Mouse (Mus musculus): ENCODE results near the gene Flywch1.

Gene Flywch1

GRCm38 (mm10) chr17:23762976-23763375, 8.4 kb downstream of the Flywch1 start:
- ChIA-PET POLR2A (interaction anchor here in 3 of 4 experiments (1.1 to 2.8 kb wide), 8 partner anchors 11 to 81 kb away, joined by 3 to 11 read pairs (median 4); partner anchors contain the start of genes Pkmyt1 (in 1 of the 3), Prss32 (in 1 of the 3) and Prss41 (in 1 of the 3)), CTCF (interaction anchor here in 3 of 4 experiments (0.6 to 2.3 kb wide), 7 partner anchors 14 to 488 kb away, joined by 3 to 11 read pairs (median 4); partner anchors contain the start of genes Ccnf (in 1 of the 3), Prss32 (in 1 of the 3) and Prss41 (in 1 of the 3))

DNA sequence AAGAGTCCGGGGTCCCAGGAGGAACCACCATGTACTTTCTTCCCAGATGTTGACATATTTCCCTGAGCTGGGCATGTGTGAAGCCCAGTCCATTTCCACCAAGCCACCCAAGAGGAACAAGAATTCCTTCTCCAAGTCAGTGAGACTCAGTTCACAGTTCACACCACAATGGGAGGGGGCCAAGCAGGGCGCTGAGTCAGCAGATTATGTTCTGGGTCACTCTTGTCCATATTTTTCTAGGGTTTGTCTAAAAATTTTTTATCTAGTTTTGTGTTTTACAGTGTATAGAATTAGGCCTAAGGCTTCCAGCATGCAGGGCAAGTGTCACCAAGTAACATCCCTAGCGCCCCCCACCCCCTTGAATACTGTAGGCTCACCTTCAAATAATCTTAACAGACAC, 10.2 kb downstream of the Flywch1 start:
- CTCF ChIA-PET: interaction anchor here (0.7 to 1.5 kb wide), 6 partner anchors 9 to 83 kb away, joined by 3 to 7 read pairs (median 4); partner anchors contain the start of genes Prss32 (in 2 of the 4) and Prss41 (in 1 of the 4)
- POLR2A ChIA-PET: interaction anchor here (0.6 to 1.5 kb wide), 7 partner anchors 9 to 806 kb away, joined by 3 to 4 read pairs (median 3); partner anchors contain the start of genes Kremen2 (in 1 of the 4) and Srrm2 (in 1 of the 4)

- POLR2A ChIA-PET: interaction anchor here in 1 of 4 experiments (1.9 to 2.0 kb wide), 2 partner anchors 18 to 31 kb away, joined by 7 to 9 read pairs; partner anchors contain the start of gene Srrm2
- CTCF ChIA-PET: no interaction called here
These were observed 11.2 kb downstream of the Flywch1 start for GRCm38 (mm10) chr17:23760231-23760630.

- CTCF ChIA-PET: interaction anchor here (0.5 to 2.4 kb wide), 21 partner anchors 8 to 160 kb away, joined by 3 to 13 read pairs (median 4); partner anchors contain the start of genes Kremen2 (in 2 of the 4), Prss32 (in 2 of the 4), Prss41 (in 2 of the 4) and Elob (in 1 of the 4)
- POLR2A ChIA-PET: interaction anchor here (0.5 to 3.2 kb wide), 28 partner anchors 9 to 909 kb away, joined by 3 to 20 read pairs (median 4); partner anchors contain the start of genes Paqr4 (in 2 of the 4), Elob (in 1 of the 4), Prss32 (in 1 of the 4) and Srrm2 (in 1 of the 4)
These were observed 12.6 kb downstream of the Flywch1 start for GRCm38 (mm10) chr17:23758801-23759200.

- CTCF ChIA-PET: interaction anchor here in 3 of 4 experiments (0.7 to 2.4 kb wide), 6 partner anchors 9 to 93 kb away, joined by 3 to 12 read pairs (median 4); partner anchors contain the start of gene Kremen2 (in 2 of the 3)
- POLR2A ChIA-PET: interaction anchor here in 3 of 4 experiments (0.7 to 3.2 kb wide), 13 partner anchors 8 to 69 kb away, joined by 3 to 20 read pairs (median 4); partner anchors contain the start of gene Flywch1 (in 1 of the 3)
These were observed 13.8 kb downstream of the Flywch1 start for GRCm38 (mm10) chr17:23757581-23757980.

- POLR2A ChIA-PET: interaction anchor here in 1 of 4 experiments (0.6 to 0.7 kb wide), 3 partner anchors 32 to 701 kb away, joined by 3 to 5 read pairs (median 3); no protein-coding TSS in a partner anchor
- CTCF ChIA-PET: interaction anchor here in 2 of 4 experiments (0.6 to 1.6 kb wide), 3 partner anchors 11 to 205 kb away, joined by 3 to 11 read pairs (median 5); no protein-coding TSS in a partner anchor
These were observed 15.7 kb downstream of the Flywch1 start for GRCm38 (mm10) chr17:23755689-23756088.

GRCm38 (mm10) chr17:23749400-23750191, 21.8 kb downstream of the Flywch1 start:
- ChIA-PET POLR2A (interaction anchor here (0.6 to 15.7 kb wide), 21 partner anchors 8 to 97 kb away, joined by 3 to 197 read pairs (median 5); partner anchors contain the start of genes Pkmyt1 (in 2 of the 4), Prss32 (in 2 of the 4), Prss41 (in 2 of the 4) and 1520401A03Rik (in 1 of the 4)), CTCF (interaction anchor here (0.7 to 4.6 kb wide), 47 partner anchors 8 to 211 kb away, joined by 3 to 48 read pairs (median 4); partner anchors contain the start of genes Prss32 (in 3 of the 4), Prss41 (in 3 of the 4), Paqr4 (in 2 of the 4) and Bicdl2 (in 1 of the 4))

- ChIA-PET POLR2A (interaction anchor here (0.6 to 15.7 kb wide), 21 partner anchors 8 to 98 kb away, joined by 3 to 197 read pairs (median 4); partner anchors contain the start of genes Prss32 (in 3 of the 4), Prss41 (in 3 of the 4), Pkmyt1 (in 2 of the 4) and 1520401A03Rik (in 1 of the 4)), CTCF (interaction anchor here (0.5 to 4.6 kb wide), 68 partner anchors 8 to 214 kb away, joined by 3 to 48 read pairs (median 4); partner anchors contain the start of genes Prss32 (in 3 of the 4), Prss41 (in 3 of the 4), Elob (in 2 of the 4) and Paqr4 (in 2 of the 4))
These were observed 22.6 kb downstream of the Flywch1 start for GRCm38 (mm10) chr17:23748631-23749391.

GRCm38 (mm10) chr17:23748026-23748425, 23.4 kb downstream of the Flywch1 start:
- ChIA-PET POLR2A (interaction anchor here in 3 of 4 experiments (1.1 to 15.7 kb wide), 6 partner anchors 10 to 25 kb away, joined by 3 to 197 read pairs (median 6); partner anchors contain the start of genes Pkmyt1 (in 2 of the 3) and 1520401A03Rik (in 1 of the 3)), CTCF (interaction anchor here in 3 of 4 experiments (0.7 to 4.6 kb wide), 12 partner anchors 8 to 96 kb away, joined by 3 to 48 read pairs (median 6); partner anchors contain the start of genes Prss32 (in 2 of the 3), Prss41 (in 2 of the 3) and Paqr4 (in 1 of the 3))

DNA sequence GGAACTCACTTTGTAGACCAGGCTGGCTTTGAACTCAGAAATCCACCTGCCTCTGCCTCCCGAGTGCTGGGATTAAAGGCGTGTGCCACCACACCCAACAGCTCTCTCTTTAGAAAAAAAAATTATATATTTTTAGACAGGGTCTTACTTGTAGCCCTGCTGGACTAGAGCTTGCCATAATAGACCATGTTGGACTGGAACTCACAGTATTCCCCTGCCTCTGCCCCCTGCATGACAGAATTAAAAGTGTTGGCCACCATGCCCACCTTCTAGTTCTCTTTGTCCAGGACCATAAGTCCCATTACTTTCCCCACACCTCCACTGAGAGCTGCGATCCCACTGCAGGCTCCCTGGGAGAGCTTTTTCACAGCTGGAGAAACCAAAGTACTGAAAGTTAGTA, 23.9 kb downstream of the Flywch1 start:
- ChIA-PET POLR2A (interaction anchor here in 2 of 4 experiments (1.3 to 15.7 kb wide), 6 partner anchors 9 to 106 kb away, joined by 3 to 197 read pairs (median 4); partner anchors contain the start of genes Pkmyt1 (in 2 of the 2) and 1520401A03Rik (in 1 of the 2)), CTCF (interaction anchor here in 3 of 4 experiments (0.6 to 4.6 kb wide), 9 partner anchors 8 to 96 kb away, joined by 3 to 48 read pairs (median 3); partner anchors contain the start of genes Paqr4 (in 1 of the 3), Prss32 (in 1 of the 3) and Prss41 (in 1 of the 3))

GRCm38 (mm10) chr17:23746767-23747166, 24.6 kb downstream of the Flywch1 start:
- POLR2A ChIA-PET: interaction anchor here in 3 of 4 experiments (0.7 to 15.7 kb wide), 19 partner anchors 8 to 178 kb away, joined by 3 to 197 read pairs (median 3); partner anchors contain the start of genes Pkmyt1 (in 2 of the 3), 1520401A03Rik (in 1 of the 3) and Elob (in 1 of the 3)
- CTCF ChIA-PET: interaction anchor here in 3 of 4 experiments (0.5 to 4.6 kb wide), 20 partner anchors 9 to 174 kb away, joined by 3 to 48 read pairs (median 4); partner anchors contain the start of genes Elob (in 1 of the 3), Pkmyt1 (in 1 of the 3), Prss32 (in 1 of the 3) and Prss41 (in 1 of the 3)

- CTCF ChIA-PET: interaction anchor here in 3 of 4 experiments (0.5 to 4.6 kb wide), 20 partner anchors 9 to 116 kb away, joined by 3 to 48 read pairs (median 4); partner anchors contain the start of genes Elob (in 1 of the 3), Pkmyt1 (in 1 of the 3), Prss32 (in 1 of the 3) and Prss41 (in 1 of the 3)
- POLR2A ChIA-PET: interaction anchor here in 3 of 4 experiments (0.7 to 15.7 kb wide), 19 partner anchors 8 to 179 kb away, joined by 3 to 197 read pairs (median 3); partner anchors contain the start of genes Pkmyt1 (in 2 of the 3), 1520401A03Rik (in 1 of the 3) and Elob (in 1 of the 3)
These were observed 25.1 kb downstream of the Flywch1 start for GRCm38 (mm10) chr17:23746311-23746710.

GRCm38 (mm10) chr17:23745301-23746251, 25.8 kb downstream of the Flywch1 start, which contains the start of gene Kremen2:
TSS of gene Kremen2 (minus strand) at chr17:23745833.
- ChIA-PET POLR2A (interaction anchor here in 3 of 4 experiments (0.7 to 15.7 kb wide), 19 partner anchors 8 to 141 kb away, joined by 3 to 197 read pairs (median 3); partner anchors contain the start of genes Pkmyt1 (in 2 of the 3), 1520401A03Rik (in 1 of the 3) and Elob (in 1 of the 3)), CTCF (interaction anchor here in 3 of 4 experiments (0.5 to 4.6 kb wide), 17 partner anchors 12 to 115 kb away, joined by 3 to 48 read pairs (median 3); partner anchors contain the start of genes Elob (in 1 of the 3), Pkmyt1 (in 1 of the 3), Prss32 (in 1 of the 3) and Prss41 (in 1 of the 3))

GRCm38 (mm10) chr17:23744651-23745050, 26.8 kb downstream of the Flywch1 start:
- ChIA-PET CTCF (interaction anchor here in 3 of 4 experiments (0.5 to 1.0 kb wide), 3 partner anchors 14 to 44 kb away, joined by 3 read pairs; no protein-coding TSS in a partner anchor), POLR2A (interaction anchor here in 2 of 4 experiments (1.0 to 15.7 kb wide), 4 partner anchors 11 to 58 kb away, joined by 3 to 197 read pairs (median 3); partner anchors contain the start of genes 1520401A03Rik (in 1 of the 2) and Pkmyt1 (in 1 of the 2))

Data from embryonic stem cell, embryonic (primary cell).